Mouse (Mus musculus): ENCODE results near the gene Nrip1.
"Not testable (repeated sequence)": the region's sequence is repeated elsewhere in the genome, so short reads cannot be mapped to it uniquely, and the experiment has no call there.

Gene Nrip1

GRCm38 (mm10) chr16:76373671-76374091 is at the start of gene Nrip1:
Gene Nrip1, minus strand, starts transcription at chr16:76373827.
- DNase-seq: peak; percentile 56 to 77

GRCm38 (mm10) chr16:76422531-76422930 is 48.9 kb upstream of the Nrip1 start:
- no peak for DNase-seq

- DNase-seq: no peak
Observed at GRCm38 (mm10) chr16:76419849-76420248, 46.2 kb upstream of the Nrip1 start.

GRCm38 (mm10) chr16:76416477-76416876 is 42.9 kb upstream of the Nrip1 start:
- no peak for DNase-seq

GRCm38 (mm10) chr16:76416060-76416438 is 42.4 kb upstream of the Nrip1 start:
- no peak for DNase-seq

- no peak for DNase-seq
Observed at GRCm38 (mm10) chr16:76415407-76416059, 41.9 kb upstream of the Nrip1 start.

- DNase-seq: peak in 1 of 2 experiments; percentile 14
Observed at GRCm38 (mm10) chr16:76414528-76414927, 40.9 kb upstream of the Nrip1 start.

GRCm38 (mm10) chr16:76413581-76413980 is 40.0 kb upstream of the Nrip1 start:
- DNase-seq: no peak

GRCm38 (mm10) chr16:76409355-76409722 is 35.7 kb upstream of the Nrip1 start:
- no peak for DNase-seq

- DNase-seq: no peak
Observed at GRCm38 (mm10) chr16:76408696-76409354, 35.2 kb upstream of the Nrip1 start.

GRCm38 (mm10) chr16:76408241-76408640 is 34.6 kb upstream of the Nrip1 start:
- DNase-seq: no peak

GRCm38 (mm10) chr16:76407321-76407920 is 33.8 kb upstream of the Nrip1 start:
- DNase-seq: no peak

- DNase-seq: peak in 1 of 2 experiments; percentile 16
Observed at GRCm38 (mm10) chr16:76406897-76407296, 33.3 kb upstream of the Nrip1 start.

GRCm38 (mm10) chr16:76406319-76406718 is 32.7 kb upstream of the Nrip1 start:
- DNase-seq: no peak

GRCm38 (mm10) chr16:76403305-76403704 is 29.7 kb upstream of the Nrip1 start:
- not testable (repeated sequence) for DNase-seq

GRCm38 (mm10) chr16:76396512-76396911 is 22.9 kb upstream of the Nrip1 start:
- peak in 1 of 2 experiments; percentile 44 for DNase-seq

GRCm38 (mm10) chr16:76393267-76393666 is 19.6 kb upstream of the Nrip1 start:
- no peak for DNase-seq

GRCm38 (mm10) chr16:76386496-76386895 is 12.9 kb upstream of the Nrip1 start:
- DNase-seq: no peak

GRCm38 (mm10) chr16:76386071-76386470 is 12.4 kb upstream of the Nrip1 start:
- no peak for DNase-seq

- no peak for DNase-seq
Observed at GRCm38 (mm10) chr16:76377211-76377610, 3.6 kb upstream of the Nrip1 start.

- DNase-seq: no peak
Observed at GRCm38 (mm10) chr16:76376661-76377060, 3.0 kb upstream of the Nrip1 start.

GRCm38 (mm10) chr16:76372941-76373561 is 576 bp downstream of the Nrip1 start:
- DNase-seq: peak; percentile 86 to 94

Measured in kidney, postnatal 25 days (tissue).